Mouse (Mus musculus): Measurements from ENCODE around the gene Topbp1. TPM values are rescaled to one million over a fixed set of nuclear protein-coding genes. Genes with fewer than 3 reads are reported as not detected.

The Topbp1 gene
- polyA plus RNA-seq, 1 experiment: 163 TPM

GRCm38 (mm10) chr9:103357893-103358292 lies 52.9 kb downstream of the Topbp1 start:
- no peak overlapping the region for H3K9ac ChIP-seq (ENCODE audit: low read depth, poor library complexity, severe bottlenecking)
- H3K27ac ChIP-seq (ENCODE audit: insufficient read depth, low read length): no peak overlapping the region
- TF ChIP-seq EP300 (IDR thresholded peaks at IDR 0.05; ENCODE audit: insufficient read depth, low read depth, low read length): no peak
- no peak for TF ChIP-seq CTCF (IDR thresholded peaks at IDR 0.05; ENCODE audit: low read depth, low read length)
- no peak for TF ChIP-seq POLR2A (IDR thresholded peaks at IDR 0.05; ENCODE audit: insufficient read depth, low read length)
- peaks cover 67% of the 10 kb centered on the region for H3K36me3 ChIP-seq (ENCODE audit: control insufficient read depth, insufficient read depth, low read length, poor library complexity, severe bottlenecking)
- H3K27me3 ChIP-seq (ENCODE audit: control insufficient read depth, insufficient read depth, low read length, poor library complexity, severe bottlenecking): no peaks in the 10 kb centered on the region
- no peaks in the 10 kb centered on the region for H3K4me1 ChIP-seq (ENCODE audit: control insufficient read depth, insufficient read depth, low read length)
- no peak overlapping the region for H3K4me3 ChIP-seq (ENCODE audit: low read depth, low read length)
- no peaks in the 10 kb centered on the region for H3K9me3 ChIP-seq (replicated peaks; ENCODE audit: control insufficient read depth, insufficient read depth, low read length, poor library complexity, severe bottlenecking)

- Histone ChIP-seq H3K9ac (ENCODE audit: low read depth, poor library complexity, severe bottlenecking) (no peak overlapping the region), H3K27ac (ENCODE audit: insufficient read depth, low read length) (no peak overlapping the region), H3K9me3 (replicated peaks; ENCODE audit: control insufficient read depth, insufficient read depth, low read length, poor library complexity, severe bottlenecking) (no peaks in the 10 kb centered on the region), H3K27me3 (ENCODE audit: control insufficient read depth, insufficient read depth, low read length, poor library complexity, severe bottlenecking) (no peaks in the 10 kb centered on the region), H3K4me1 (ENCODE audit: control insufficient read depth, insufficient read depth, low read length) (no peaks in the 10 kb centered on the region), H3K36me3 (ENCODE audit: control insufficient read depth, insufficient read depth, low read length, poor library complexity, severe bottlenecking) (peaks cover 74% of the 10 kb centered on the region), H3K4me3 (ENCODE audit: low read depth, low read length) (no peak overlapping the region)
- TF ChIP-seq POLR2A (IDR thresholded peaks at IDR 0.05; ENCODE audit: insufficient read depth, low read length): no peak
- no peak for TF ChIP-seq CTCF (IDR thresholded peaks at IDR 0.05; ENCODE audit: low read depth, low read length)
- TF ChIP-seq EP300 (IDR thresholded peaks at IDR 0.05; ENCODE audit: insufficient read depth, low read depth, low read length): no peak
These were observed 53.5 kb downstream of the Topbp1 start for GRCm38 (mm10) chr9:103358545-103358944.

- no peak for TF ChIP-seq POLR2A (IDR thresholded peaks at IDR 0.05; ENCODE audit: insufficient read depth, low read length)
- no peak for TF ChIP-seq CTCF (IDR thresholded peaks at IDR 0.05; ENCODE audit: low read depth, low read length)
- TF ChIP-seq EP300 (IDR thresholded peaks at IDR 0.05; ENCODE audit: insufficient read depth, low read depth, low read length): no peak
- Histone ChIP-seq H3K27ac (ENCODE audit: insufficient read depth, low read length) (no peak overlapping the region), H3K4me1 (ENCODE audit: control insufficient read depth, insufficient read depth, low read length) (no peaks in the 10 kb centered on the region), H3K36me3 (ENCODE audit: control insufficient read depth, insufficient read depth, low read length, poor library complexity, severe bottlenecking) (peaks cover 71% of the 10 kb centered on the region), H3K9ac (ENCODE audit: low read depth, poor library complexity, severe bottlenecking) (no peak overlapping the region), H3K27me3 (ENCODE audit: control insufficient read depth, insufficient read depth, low read length, poor library complexity, severe bottlenecking) (no peaks in the 10 kb centered on the region), H3K9me3 (replicated peaks; ENCODE audit: control insufficient read depth, insufficient read depth, low read length, poor library complexity, severe bottlenecking) (no peaks in the 10 kb centered on the region), H3K4me3 (ENCODE audit: low read depth, low read length) (no peak overlapping the region)
These were observed 55.6 kb downstream of the Topbp1 start for GRCm38 (mm10) chr9:103360642-103361041.

GRCm38 (mm10) chr9:103363088-103363487 lies 58.1 kb downstream of the Topbp1 start:
- no peaks in the 10 kb centered on the region for H3K4me1 ChIP-seq (ENCODE audit: control insufficient read depth, insufficient read depth, low read length)
- no peaks in the 10 kb centered on the region for H3K9me3 ChIP-seq (replicated peaks; ENCODE audit: control insufficient read depth, insufficient read depth, low read length, poor library complexity, severe bottlenecking)
- peak overlapping the region; percentile 67 for H3K4me3 ChIP-seq (ENCODE audit: low read depth, low read length)
- no peaks in the 10 kb centered on the region for H3K27me3 ChIP-seq (ENCODE audit: control insufficient read depth, insufficient read depth, low read length, poor library complexity, severe bottlenecking)
- TF ChIP-seq POLR2A (IDR thresholded peaks at IDR 0.05; ENCODE audit: insufficient read depth, low read length) (no peak), CTCF (IDR thresholded peaks at IDR 0.05; ENCODE audit: low read depth, low read length) (no peak), EP300 (IDR thresholded peaks at IDR 0.05; ENCODE audit: insufficient read depth, low read depth, low read length) (no peak)
- peak overlapping the region; percentile 98 for H3K9ac ChIP-seq (ENCODE audit: low read depth, poor library complexity, severe bottlenecking)
- H3K27ac ChIP-seq (ENCODE audit: insufficient read depth, low read length): no peak overlapping the region
- H3K36me3 ChIP-seq (ENCODE audit: control insufficient read depth, insufficient read depth, low read length, poor library complexity, severe bottlenecking): peaks cover 51% of the 10 kb centered on the region

- H3K9me3 ChIP-seq (replicated peaks; ENCODE audit: control insufficient read depth, insufficient read depth, low read length, poor library complexity, severe bottlenecking): no peaks in the 10 kb centered on the region
- peak overlapping the region; percentile 100 for H3K4me3 ChIP-seq (ENCODE audit: low read depth, low read length)
- no peaks in the 10 kb centered on the region for H3K4me1 ChIP-seq (ENCODE audit: control insufficient read depth, insufficient read depth, low read length)
- peak overlapping the region; percentile 60; the same call in 1 of the 2 replicates for H3K27ac ChIP-seq (ENCODE audit: insufficient read depth, low read length)
- no peak for TF ChIP-seq EP300 (IDR thresholded peaks at IDR 0.05; ENCODE audit: insufficient read depth, low read depth, low read length)
- TF ChIP-seq CTCF (IDR thresholded peaks at IDR 0.05; ENCODE audit: low read depth, low read length): no peak
- no peak for TF ChIP-seq POLR2A (IDR thresholded peaks at IDR 0.05; ENCODE audit: insufficient read depth, low read length)
- no peaks in the 10 kb centered on the region for H3K27me3 ChIP-seq (ENCODE audit: control insufficient read depth, insufficient read depth, low read length, poor library complexity, severe bottlenecking)
- H3K36me3 ChIP-seq (ENCODE audit: control insufficient read depth, insufficient read depth, low read length, poor library complexity, severe bottlenecking): peaks cover 43% of the 10 kb centered on the region
- H3K9ac ChIP-seq (ENCODE audit: low read depth, poor library complexity, severe bottlenecking): peak overlapping the region; percentile 98
These were observed 58.9 kb downstream of the Topbp1 start for GRCm38 (mm10) chr9:103363730-103364417.

- no peak for TF ChIP-seq CTCF (IDR thresholded peaks at IDR 0.05; ENCODE audit: low read depth, low read length)
- TF ChIP-seq POLR2A (IDR thresholded peaks at IDR 0.05; ENCODE audit: insufficient read depth, low read length): no peak
- TF ChIP-seq EP300 (IDR thresholded peaks at IDR 0.05; ENCODE audit: insufficient read depth, low read depth, low read length): no peak
- H3K9me3 ChIP-seq (replicated peaks; ENCODE audit: control insufficient read depth, insufficient read depth, low read length, poor library complexity, severe bottlenecking): no peaks in the 10 kb centered on the region
- no peaks in the 10 kb centered on the region for H3K27me3 ChIP-seq (ENCODE audit: control insufficient read depth, insufficient read depth, low read length, poor library complexity, severe bottlenecking)
- H3K36me3 ChIP-seq (ENCODE audit: control insufficient read depth, insufficient read depth, low read length, poor library complexity, severe bottlenecking): peaks cover 34% of the 10 kb centered on the region
- peak overlapping the region; percentile 100 for H3K4me3 ChIP-seq (ENCODE audit: low read depth, low read length)
- peak overlapping the region; percentile 60 for H3K27ac ChIP-seq (ENCODE audit: insufficient read depth, low read length)
- no peaks in the 10 kb centered on the region for H3K4me1 ChIP-seq (ENCODE audit: control insufficient read depth, insufficient read depth, low read length)
- peak overlapping the region; percentile 98 for H3K9ac ChIP-seq (ENCODE audit: low read depth, poor library complexity, severe bottlenecking)
These were observed 59.7 kb downstream of the Topbp1 start for GRCm38 (mm10) chr9:103364601-103365289.
